Mouse (Mus musculus) lung, postnatal 14 days (tissue): ENCODE measurements around the gene Slc29a4.

Experiments
- DNase-seq: peaks from one replicate; pipeline ENCODE4 v3.0.0; 2021

Gene Slc29a4

GRCm38 (mm10) chr5:142696865-142697264 is 4.6 kb downstream of the Slc29a4 start:
- no peak for DNase-seq

- no peak for DNase-seq
Observed at GRCm38 (mm10) chr5:142697742-142698141, 5.4 kb downstream of the Slc29a4 start.

GRCm38 (mm10) chr5:142700842-142701589 is 8.7 kb downstream of the Slc29a4 start:
- peak; percentile 22 for DNase-seq

GRCm38 (mm10) chr5:142701651-142702510 is 9.6 kb downstream of the Slc29a4 start:
- peak; percentile 39 for DNase-seq

- no peak for DNase-seq
Observed at GRCm38 (mm10) chr5:142702511-142703138, 10.3 kb downstream of the Slc29a4 start.

- DNase-seq: no peak
Observed at GRCm38 (mm10) chr5:142703569-142703968, 11.3 kb downstream of the Slc29a4 start.

- no peak for DNase-seq
Observed at GRCm38 (mm10) chr5:142707709-142708108, 15.4 kb downstream of the Slc29a4 start.

GRCm38 (mm10) chr5:142709436-142709835 is 17.1 kb downstream of the Slc29a4 start:
- no peak for DNase-seq

- DNase-seq: no peak
Observed at GRCm38 (mm10) chr5:142712373-142712772, 20.1 kb downstream of the Slc29a4 start.

- no peak for DNase-seq
Observed at GRCm38 (mm10) chr5:142713966-142714365, 21.7 kb downstream of the Slc29a4 start.

- no peak for DNase-seq
Observed at GRCm38 (mm10) chr5:142715059-142715458, 22.7 kb downstream of the Slc29a4 start.

GRCm38 (mm10) chr5:142716056-142716455 is 23.7 kb downstream of the Slc29a4 start:
- DNase-seq: no peak

GRCm38 (mm10) chr5:142718037-142718436 is 25.7 kb downstream of the Slc29a4 start:
- peak; percentile 90 for DNase-seq

GRCm38 (mm10) chr5:142718486-142718885 is 26.2 kb downstream of the Slc29a4 start:
- no peak for DNase-seq

GRCm38 (mm10) chr5:142719897-142720296 is 27.6 kb downstream of the Slc29a4 start:
- DNase-seq: no peak

GRCm38 (mm10) chr5:142723520-142724133 is 31.3 kb downstream of the Slc29a4 start:
- peak; percentile 72 for DNase-seq

GRCm38 (mm10) chr5:142724265-142724664 is 32.0 kb downstream of the Slc29a4 start:
- no peak for DNase-seq

GRCm38 (mm10) chr5:142726748-142727147 is 34.4 kb downstream of the Slc29a4 start:
- DNase-seq: no peak

- no peak for DNase-seq
Observed at GRCm38 (mm10) chr5:142728301-142728700, 36.0 kb downstream of the Slc29a4 start.

- DNase-seq: no peak
Observed at GRCm38 (mm10) chr5:142730295-142730694, 38.0 kb downstream of the Slc29a4 start.

- DNase-seq: no peak
Observed at GRCm38 (mm10) chr5:142731916-142732315, 39.6 kb downstream of the Slc29a4 start.

- no peak for DNase-seq
Observed at GRCm38 (mm10) chr5:142739941-142740340, 47.6 kb downstream of the Slc29a4 start.

GRCm38 (mm10) chr5:142747026-142747629 is 54.8 kb downstream of the Slc29a4 start:
- DNase-seq: no peak
